Mouse (Mus musculus): Measurements from ENCODE around the gene Sept11. TPM values are rescaled to one million over a fixed set of nuclear protein-coding genes. Genes with fewer than 3 reads are reported as not detected.

The Sept11 gene
- polyA plus RNA-seq, 1 experiment from 2014 or later = 224 TPM

- H3K4me2 ChIP-seq (replicated peaks; ENCODE audit: low read depth, low read length) = no peak overlapping the region
- H3K9me3 ChIP-seq (ENCODE audit: control insufficient read depth, low read length) = no peaks in the 10 kb centered on the region
- WGBS = 83% methylated on average over 3 of the region's 3 CpGs
- no peak for ATAC-seq (ENCODE audit: low FRiP score, low TSS enrichment)
- no peak overlapping the region for H3K4me3 ChIP-seq (ENCODE audit: low read length)
- H3K9ac ChIP-seq (ENCODE audit: low read depth, low read length) = no peak overlapping the region
- no peaks in the 10 kb centered on the region for H3K27me3 ChIP-seq (ENCODE audit: control insufficient read depth, insufficient read depth, low read length)
- peak overlapping the region; percentile 77; the same call in 1 of the 2 replicates for H3K27ac ChIP-seq (ENCODE audit: low read depth, low read length)
- peaks cover 89% of the 10 kb centered on the region for H3K4me1 ChIP-seq (ENCODE audit: control insufficient read depth, insufficient read depth, low read length)
- no peaks in the 10 kb centered on the region for H3K36me3 ChIP-seq (ENCODE audit: control insufficient read depth, insufficient read depth, low read length)
Measured at GRCm38 (mm10) chr5:93128765-93129164, 35.5 kb downstream of the Sept11 start.

GRCm38 (mm10) chr5:93129953-93130352, 36.7 kb downstream of the Sept11 start:
- H3K27ac ChIP-seq (ENCODE audit: low read depth, low read length) = peak overlapping the region; percentile 77

GRCm38 (mm10) chr5:93131401-93131800, 38.2 kb downstream of the Sept11 start:
- Histone ChIP-seq H3K27me3 (ENCODE audit: control insufficient read depth, insufficient read depth, low read length) (no peaks in the 10 kb centered on the region), H3K27ac (ENCODE audit: low read depth, low read length) (peak overlapping the region; percentile 77), H3K4me1 (ENCODE audit: control insufficient read depth, insufficient read depth, low read length) (peaks cover 93% of the 10 kb centered on the region), H3K36me3 (ENCODE audit: control insufficient read depth, insufficient read depth, low read length) (no peaks in the 10 kb centered on the region), H3K4me3 (ENCODE audit: low read length) (no peak overlapping the region), H3K4me2 (replicated peaks; ENCODE audit: low read depth, low read length) (no peak overlapping the region), H3K9ac (ENCODE audit: low read depth, low read length) (no peak overlapping the region), H3K9me3 (ENCODE audit: control insufficient read depth, low read length) (no peaks in the 10 kb centered on the region)
- WGBS = 30% methylated on average over 4 of the region's 4 CpGs
- no peak for ATAC-seq (ENCODE audit: low FRiP score, low TSS enrichment)

More at GRCm38 (mm10) chr5:93129953-93130352, 36.7 kb downstream of the Sept11 start:
- Histone ChIP-seq H3K36me3 (ENCODE audit: control insufficient read depth, insufficient read depth, low read length) (no peaks in the 10 kb centered on the region), H3K4me1 (ENCODE audit: control insufficient read depth, insufficient read depth, low read length) (peaks cover 91% of the 10 kb centered on the region), H3K9ac (ENCODE audit: low read depth, low read length) (peak overlapping the region; percentile 42; the same call in 1 of the 2 replicates), H3K4me2 (replicated peaks; ENCODE audit: low read depth, low read length) (no peak overlapping the region), H3K9me3 (ENCODE audit: control insufficient read depth, low read length) (no peaks in the 10 kb centered on the region), H3K4me3 (ENCODE audit: low read length) (no peak overlapping the region), H3K27me3 (ENCODE audit: control insufficient read depth, insufficient read depth, low read length) (no peaks in the 10 kb centered on the region)
- 14% methylated on average over 4 of the region's 4 CpGs for WGBS
- ATAC-seq (ENCODE audit: low FRiP score, low TSS enrichment) = peak; percentile 50; the same call in 1 of the 2 replicates

GRCm38 (mm10) chr5:93133445-93134244, 40.4 kb downstream of the Sept11 start:
- H3K27me3 ChIP-seq (ENCODE audit: control insufficient read depth, insufficient read depth, low read length) = no peaks in the 10 kb centered on the region
- peak overlapping the region; percentile 37; the same call in 1 of the 2 replicates for H3K9ac ChIP-seq (ENCODE audit: low read depth, low read length)
- 5% methylated on average over 10 of the region's 10 CpGs for WGBS
- ATAC-seq (ENCODE audit: low FRiP score, low TSS enrichment) = peak; percentile 20; the same call in 1 of the 2 replicates
- H3K9me3 ChIP-seq (ENCODE audit: control insufficient read depth, low read length) = no peaks in the 10 kb centered on the region; the same call in none of the 2 replicates
- no peaks in the 10 kb centered on the region for H3K36me3 ChIP-seq (ENCODE audit: control insufficient read depth, insufficient read depth, low read length)
- H3K4me2 ChIP-seq (replicated peaks; ENCODE audit: low read depth, low read length) = peak overlapping the region; percentile 27; the same call in 1 of the 2 replicates
- H3K4me1 ChIP-seq (ENCODE audit: control insufficient read depth, insufficient read depth, low read length) = peaks cover 81% of the 10 kb centered on the region
- H3K27ac ChIP-seq (ENCODE audit: low read depth, low read length) = peak overlapping the region; percentile 72; the same call in 1 of the 2 replicates
- H3K4me3 ChIP-seq (ENCODE audit: low read length) = no peak overlapping the region; the same call in 1 of the 2 replicates

- Histone ChIP-seq H3K4me3 (ENCODE audit: low read length) (no peak overlapping the region), H3K4me2 (replicated peaks; ENCODE audit: low read depth, low read length) (no peak overlapping the region), H3K9me3 (ENCODE audit: control insufficient read depth, low read length) (no peaks in the 10 kb centered on the region; the same call in none of the 2 replicates), H3K9ac (ENCODE audit: low read depth, low read length) (no peak overlapping the region), H3K4me1 (ENCODE audit: control insufficient read depth, insufficient read depth, low read length) (peaks cover 62% of the 10 kb centered on the region), H3K27ac (ENCODE audit: low read depth, low read length) (no peak overlapping the region), H3K36me3 (ENCODE audit: control insufficient read depth, insufficient read depth, low read length) (peaks cover 13% of the 10 kb centered on the region; the same call in 1 of the 2 replicates), H3K27me3 (ENCODE audit: control insufficient read depth, insufficient read depth, low read length) (no peaks in the 10 kb centered on the region)
- no peak for ATAC-seq (ENCODE audit: low FRiP score, low TSS enrichment)
- WGBS = 57% methylated on average over 10 of the region's 10 CpGs
Measured at GRCm38 (mm10) chr5:93135368-93136107, 42.3 kb downstream of the Sept11 start.

- Histone ChIP-seq H3K27ac (ENCODE audit: low read depth, low read length) (no peak overlapping the region), H3K4me2 (replicated peaks; ENCODE audit: low read depth, low read length) (no peak overlapping the region), H3K9me3 (ENCODE audit: control insufficient read depth, low read length) (no peaks in the 10 kb centered on the region; the same call in none of the 2 replicates), H3K4me3 (ENCODE audit: low read length) (no peak overlapping the region), H3K27me3 (ENCODE audit: control insufficient read depth, insufficient read depth, low read length) (no peaks in the 10 kb centered on the region), H3K4me1 (ENCODE audit: control insufficient read depth, insufficient read depth, low read length) (peaks cover 49% of the 10 kb centered on the region), H3K9ac (ENCODE audit: low read depth, low read length) (no peak overlapping the region), H3K36me3 (ENCODE audit: control insufficient read depth, insufficient read depth, low read length) (peaks cover 28% of the 10 kb centered on the region; the same call in 1 of the 2 replicates)
- ATAC-seq (ENCODE audit: low FRiP score, low TSS enrichment) = no peak
- 57% methylated on average over 5 of the region's 5 CpGs for whole genome bisulfite sequencing
Measured at GRCm38 (mm10) chr5:93136956-93137586, 43.8 kb downstream of the Sept11 start.

GRCm38 (mm10) chr5:93139350-93139749, 46.1 kb downstream of the Sept11 start:
- Histone ChIP-seq H3K36me3 (ENCODE audit: control insufficient read depth, insufficient read depth, low read length) (peaks cover 37% of the 10 kb centered on the region; the same call in 1 of the 2 replicates), H3K9ac (ENCODE audit: low read depth, low read length) (no peak overlapping the region), H3K27ac (ENCODE audit: low read depth, low read length) (no peak overlapping the region), H3K27me3 (ENCODE audit: control insufficient read depth, insufficient read depth, low read length) (no peaks in the 10 kb centered on the region), H3K9me3 (ENCODE audit: control insufficient read depth, low read length) (no peaks in the 10 kb centered on the region; the same call in none of the 2 replicates), H3K4me1 (ENCODE audit: control insufficient read depth, insufficient read depth, low read length) (peaks cover 34% of the 10 kb centered on the region), H3K4me3 (ENCODE audit: low read length) (no peak overlapping the region), H3K4me2 (replicated peaks; ENCODE audit: low read depth, low read length) (no peak overlapping the region)
- no peak for ATAC-seq (ENCODE audit: low FRiP score, low TSS enrichment)
- 87% methylated on average over 9 of the region's 9 CpGs for WGBS

- Histone ChIP-seq H3K4me1 (ENCODE audit: control insufficient read depth, insufficient read depth, low read length) (peaks cover 33% of the 10 kb centered on the region), H3K27me3 (ENCODE audit: control insufficient read depth, insufficient read depth, low read length) (no peaks in the 10 kb centered on the region), H3K9me3 (ENCODE audit: control insufficient read depth, low read length) (no peaks in the 10 kb centered on the region; the same call in none of the 2 replicates), H3K4me3 (ENCODE audit: low read length) (no peak overlapping the region), H3K9ac (ENCODE audit: low read depth, low read length) (no peak overlapping the region), H3K4me2 (replicated peaks; ENCODE audit: low read depth, low read length) (no peak overlapping the region), H3K27ac (ENCODE audit: low read depth, low read length) (no peak overlapping the region), H3K36me3 (ENCODE audit: control insufficient read depth, insufficient read depth, low read length) (peaks cover 37% of the 10 kb centered on the region; the same call in 1 of the 2 replicates)
- 88% methylated on average over 5 of the region's 5 CpGs for WGBS
- ATAC-seq (ENCODE audit: low FRiP score, low TSS enrichment) = no peak
Measured at GRCm38 (mm10) chr5:93140747-93141146, 47.5 kb downstream of the Sept11 start.

All from kidney, embryonic 14.5 days (tissue).